Mouse (Mus musculus): ENCODE data around the gene Olfr434.

- TF ChIP-seq CTCF (IDR thresholded peaks at IDR 0.05; ENCODE audit: control insufficient read depth, insufficient read depth, low read length) (no peak), POLR2A (IDR thresholded peaks at IDR 0.05; ENCODE audit: borderline replicate concordance, control insufficient read depth, low read depth, low read length) (no peak)
Observed at GRCm38 (mm10) chr6:43202786-43203185, 10.0 kb upstream of the Olfr434 start.
